In genomic region chr6:15731452-15731851, GRCm38 (mm10) we compare ENCODE assay signal across 18 mouse cellular contexts. TPM values are rescaled to one million over a fixed set of nuclear protein-coding genes. Genes with fewer than 3 reads are reported as not detected.
A peak's percentile ranks its signal among the peaks of the same experiment; 100 is the strongest.
DNase-seq lines count a peak whose midpoint lies in the region; ATAC-seq and TF ChIP-seq lines count a peak whose summit lies in the region.
"Had no signal": no experiment of that assay in that cellular context is flagged by ENCODE, and none has a peak within 500 bp of the region (broad histone marks: within the 10 kb centered on the region; RNA-seq: fewer than 3 reads in every experiment).

No protein-coding gene starts in this region.

- H3K27me3 ChIP-seq in kidney, embryonic 14.5 days (ENCODE audit: control insufficient read depth, insufficient read depth, low read length) = no peaks in the 10 kb centered on the region
- no peaks in the 10 kb centered on the region for H3K27me3 ChIP-seq in kidney, postnatal 0 days (ENCODE audit: insufficient read depth, low read length)
- H3K27me3 ChIP-seq in hindbrain, embryonic 13.5 days = no peaks in the 10 kb centered on the region
- no peaks in the 10 kb centered on the region for H3K27me3 ChIP-seq in hindbrain, embryonic 11.5 days (ENCODE audit: control insufficient read depth, insufficient read depth, low read length)
- H3K27me3 ChIP-seq: heart, embryonic 15.5 days; liver, embryonic 13.5 days had no signal

- no peak for TF ChIP-seq CTCF in kidney, postnatal 0 days (IDR thresholded peaks at IDR 0.05; ENCODE audit: low read depth)

- H3K9ac ChIP-seq in kidney, embryonic 14.5 days (ENCODE audit: low read depth, low read length) = no peak overlapping the region
- H3K9ac ChIP-seq in kidney, postnatal 0 days (ENCODE audit: low read depth, low read length) = no peak overlapping the region
- no peak overlapping the region for H3K9ac ChIP-seq in hindbrain, embryonic 13.5 days
- H3K9ac ChIP-seq in hindbrain, embryonic 11.5 days (ENCODE audit: low read depth, low read length) = no peak overlapping the region
- H3K9ac ChIP-seq: forebrain, postnatal 0 days; heart, embryonic 15.5 days; liver, embryonic 13.5 days had no signal

- peak; percentile 46 for DNase-seq in kidney, adult 11 months
- DNase-seq in kidney, postnatal 0 days (ENCODE audit: low spot score) = peak; percentile 52
- DNase-seq in lung, postnatal 14 days = peak; percentile 53
- DNase-seq in hindbrain, embryonic 11.5 days (ENCODE audit: low spot score) = no peak
- DNase-seq: cerebellum, adult 11-12 months; cerebellum, postnatal 36 days; forebrain, postnatal 0 days; gastrocnemius, postnatal 10 days; layer of hippocampus, postnatal 36 days; liver, embryonic 13.5 days; right cerebral cortex, adult 18-20 months had no signal

- H3K4me2 ChIP-seq in kidney, embryonic 14.5 days (replicated peaks; ENCODE audit: low read depth, low read length) = no peak overlapping the region
- H3K4me2 ChIP-seq in kidney, postnatal 0 days (ENCODE audit: low read length) = no peak overlapping the region
- H3K4me2 ChIP-seq in hindbrain, embryonic 13.5 days = no peak overlapping the region
- no peak overlapping the region for H3K4me2 ChIP-seq in hindbrain, embryonic 11.5 days (replicated peaks; ENCODE audit: low read depth, low read length)
- H3K4me2 ChIP-seq: heart, embryonic 15.5 days; liver, embryonic 13.5 days had no signal

- H3K9me3 ChIP-seq in kidney, embryonic 14.5 days (ENCODE audit: control insufficient read depth, low read length) = no peaks in the 10 kb centered on the region
- H3K9me3 ChIP-seq in kidney, postnatal 0 days (replicated peaks; ENCODE audit: low read length) = no peaks in the 10 kb centered on the region
- H3K9me3 ChIP-seq in hindbrain, embryonic 13.5 days = no peaks in the 10 kb centered on the region
- H3K9me3 ChIP-seq in hindbrain, embryonic 11.5 days (ENCODE audit: control insufficient read depth, low read length) = no peaks in the 10 kb centered on the region
- H3K9me3 ChIP-seq: embryonic facial prominence, embryonic 10.5 days; heart, embryonic 15.5 days; limb, embryonic 10.5 days; liver, embryonic 13.5 days had no signal

- 75% methylated on average over 7 of the region's 7 CpGs for WGBS in kidney, embryonic 14.5 days
- WGBS in kidney, postnatal 0 days = 60% methylated on average over 7 of the region's 7 CpGs
- WGBS in hindbrain, embryonic 13.5 days = 80% methylated on average over 7 of the region's 7 CpGs
- 74% methylated on average over 7 of the region's 7 CpGs for WGBS in hindbrain, embryonic 11.5 days

- 0 out of 2 replicates have a peak, but pooled peaks cover 4% of the 10 kb centered on the region for H3K4me1 ChIP-seq in kidney, embryonic 14.5 days (ENCODE audit: control insufficient read depth, insufficient read depth, low read length)
- H3K4me1 ChIP-seq in brown adipose tissue, adult 24 weeks (ENCODE audit: control insufficient read depth, insufficient read depth, insufficient read length, low read length) = peaks cover 35% of the 10 kb centered on the region
- peaks cover 17% of the 10 kb centered on the region for H3K4me1 ChIP-seq in kidney, postnatal 0 days (replicated peaks; ENCODE audit: insufficient read depth, low read length)
- H3K4me1 ChIP-seq in hindbrain, embryonic 13.5 days (replicated peaks) = no peaks in the 10 kb centered on the region
- no peaks in the 10 kb centered on the region for H3K4me1 ChIP-seq in hindbrain, embryonic 11.5 days (replicated peaks; ENCODE audit: control insufficient read depth, insufficient read depth, low read length)
- H3K4me1 ChIP-seq: embryonic facial prominence, embryonic 10.5 days; limb, embryonic 10.5 days; liver, embryonic 13.5 days had no signal

- H3K36me3 ChIP-seq in kidney, embryonic 14.5 days (ENCODE audit: control insufficient read depth, insufficient read depth, low read length) = no peaks in the 10 kb centered on the region
- no peaks in the 10 kb centered on the region for H3K36me3 ChIP-seq in kidney, postnatal 0 days (ENCODE audit: insufficient read depth, low read length)
- no peaks in the 10 kb centered on the region for H3K36me3 ChIP-seq in hindbrain, embryonic 13.5 days
- no peaks in the 10 kb centered on the region for H3K36me3 ChIP-seq in hindbrain, embryonic 11.5 days (ENCODE audit: control insufficient read depth, insufficient read depth, low read length)
- H3K36me3 ChIP-seq: heart, embryonic 15.5 days; limb, embryonic 10.5 days; liver, embryonic 13.5 days had no signal

- no peak overlapping the region for H3K4me3 ChIP-seq in kidney, embryonic 14.5 days (ENCODE audit: low read length)
- H3K4me3 ChIP-seq in brown adipose tissue, adult 24 weeks (ENCODE audit: insufficient read depth, low read depth, low read length) = no peak overlapping the region
- no peak overlapping the region for H3K4me3 ChIP-seq in kidney, postnatal 0 days (replicated peaks; ENCODE audit: low read depth, low read length)
- H3K4me3 ChIP-seq in hindbrain, embryonic 13.5 days = no peak overlapping the region
- no peak overlapping the region for H3K4me3 ChIP-seq in hindbrain, embryonic 11.5 days (ENCODE audit: low read depth, low read length)
- H3K4me3 ChIP-seq: embryonic facial prominence, embryonic 10.5 days; heart, embryonic 15.5 days; limb, embryonic 10.5 days; liver, embryonic 13.5 days; myocyte had no signal

- no peak overlapping the region for H3K27ac ChIP-seq in kidney, embryonic 14.5 days (ENCODE audit: low read depth, low read length)
- peak overlapping the region; percentile 62 for H3K27ac ChIP-seq in brown adipose tissue, adult 24 weeks (replicated peaks; ENCODE audit: low read depth, low read length)
- H3K27ac ChIP-seq in kidney, postnatal 0 days = no peak overlapping the region
- H3K27ac ChIP-seq in hindbrain, embryonic 13.5 days = no peak overlapping the region
- H3K27ac ChIP-seq in hindbrain, embryonic 11.5 days (ENCODE audit: low read depth, low read length) = no peak overlapping the region
- H3K27ac ChIP-seq: embryonic facial prominence, embryonic 10.5 days; limb, embryonic 10.5 days; liver, embryonic 13.5 days had no signal

- ATAC-seq in kidney, embryonic 14.5 days (ENCODE audit: low FRiP score, low TSS enrichment) = no peak
- no peak for ATAC-seq in kidney, postnatal 0 days (replicated peaks; ENCODE audit: low FRiP score, low read depth)
- ATAC-seq in hindbrain, embryonic 13.5 days (ENCODE audit: low FRiP score) = no peak
- ATAC-seq in hindbrain, embryonic 11.5 days (ENCODE audit: low FRiP score) = no peak
- ATAC-seq: forebrain, postnatal 0 days had no signal

RNA-seq across cellular contexts. Expression of gene Mdfic, which starts 11.0 kb away (rescaled TPM):
- polyA plus RNA-seq in kidney, embryonic 14.5 days (2014; fragmentation: Nextera tagmentation; extraction: Ambion mirVana) = 7.2 and 7.4 TPM in 2 replicates
- polyA plus RNA-seq in brown adipose tissue, adult 24 weeks (2012; ENCODE audit: insufficient read depth, insufficient read length, missing spikeins) = 29.4 and 29.9 TPM in 2 replicates
- polyA plus RNA-seq in kidney, postnatal 0 days (2015; fragmentation: Nextera tagmentation; extraction: Ambion mirVana) = 4.4 and 4.6 TPM in 2 replicates
- 1.5 and 1.9 TPM in 2 replicates for polyA plus RNA-seq in hindbrain, embryonic 13.5 days (2015; fragmentation: Nextera tagmentation; extraction: Ambion mirVana)
- 4.8 and 5.4 TPM in 2 replicates for polyA plus RNA-seq in hindbrain, embryonic 11.5 days (2014; fragmentation: Nextera tagmentation; extraction: Ambion mirVana)
